Mouse (Mus musculus): ENCODE measurements at regions not wholly inside any gene's neighbourhood (a gene's known extent, or its start where the extent isn't known, plus 50 kb on each side); places are given as distances from the start of the nearest gene placed in this dataset.
A peak's percentile ranks its signal among the peaks of the same experiment; 100 is the strongest.

GRCm38 (mm10) chr5:49675885-49676284 lies 151.2 kb upstream of the Kcnip4 start:
- H3K36me3 ChIP-seq (ENCODE audit: control insufficient read depth, insufficient read depth, low read length), result no peaks in the 10 kb centered on the region
- no peak overlapping the region for H3K27ac ChIP-seq (replicated peaks; ENCODE audit: low read depth, low read length)
- H3K4me3 ChIP-seq (replicated peaks; ENCODE audit: low read depth, low read length), result no peak overlapping the region
- H3K4me2 ChIP-seq (ENCODE audit: low read length), result no peak overlapping the region
- no peaks in the 10 kb centered on the region for H3K9me3 ChIP-seq (ENCODE audit: control insufficient read depth, low read length)
- 77% methylated on average over 2 of the region's 2 CpGs for WGBS
- ATAC-seq (ENCODE audit: low FRiP score, low TSS enrichment) (no peak), DNase-seq (peak; percentile 15)
- no peaks in the 10 kb centered on the region for H3K4me1 ChIP-seq (ENCODE audit: control insufficient read depth, insufficient read depth, low read length)
- H3K9ac ChIP-seq (replicated peaks; ENCODE audit: low read length), result no peak overlapping the region
- no peaks in the 10 kb centered on the region for H3K27me3 ChIP-seq (ENCODE audit: control insufficient read depth, insufficient read depth, low read length)

GRCm38 (mm10) chr5:49665196-49665595 lies 140.5 kb upstream of the Kcnip4 start:
- H3K36me3 ChIP-seq (ENCODE audit: control insufficient read depth, insufficient read depth, low read length), result no peaks in the 10 kb centered on the region
- no peaks in the 10 kb centered on the region for H3K4me1 ChIP-seq (ENCODE audit: control insufficient read depth, insufficient read depth, low read length)
- no peak overlapping the region for H3K27ac ChIP-seq (replicated peaks; ENCODE audit: low read depth, low read length)
- H3K9ac ChIP-seq (replicated peaks; ENCODE audit: low read length), result no peak overlapping the region
- no peak for DNase-seq
- ATAC-seq (ENCODE audit: low FRiP score, low TSS enrichment), result no peak
- no peaks in the 10 kb centered on the region for H3K27me3 ChIP-seq (ENCODE audit: control insufficient read depth, insufficient read depth, low read length)
- no peak overlapping the region for H3K4me2 ChIP-seq (ENCODE audit: low read length)
- H3K4me3 ChIP-seq (replicated peaks; ENCODE audit: low read depth, low read length), result no peak overlapping the region
- no peaks in the 10 kb centered on the region for H3K9me3 ChIP-seq (ENCODE audit: control insufficient read depth, low read length)

- no peaks in the 10 kb centered on the region for H3K36me3 ChIP-seq (ENCODE audit: control insufficient read depth, insufficient read depth, low read length)
- H3K4me1 ChIP-seq (ENCODE audit: control insufficient read depth, insufficient read depth, low read length), result no peaks in the 10 kb centered on the region
- 100% methylated on average over 1 of the region's 1 CpGs for WGBS
These were observed 139.2 kb upstream of the Kcnip4 start for GRCm38 (mm10) chr5:49663928-49664327.

GRCm38 (mm10) chr5:49662096-49662495 lies 137.4 kb upstream of the Kcnip4 start:
- H3K4me1 ChIP-seq (ENCODE audit: control insufficient read depth, insufficient read depth, low read length), result no peaks in the 10 kb centered on the region
- H3K36me3 ChIP-seq (ENCODE audit: control insufficient read depth, insufficient read depth, low read length), result no peaks in the 10 kb centered on the region
- H3K27me3 ChIP-seq (ENCODE audit: control insufficient read depth, insufficient read depth, low read length), result no peaks in the 10 kb centered on the region
- no peak overlapping the region for H3K9ac ChIP-seq (replicated peaks; ENCODE audit: low read length)
- no peak for DNase-seq
- no peak overlapping the region for H3K4me3 ChIP-seq (replicated peaks; ENCODE audit: low read depth, low read length)
- H3K4me2 ChIP-seq (ENCODE audit: low read length), result no peak overlapping the region
- no peaks in the 10 kb centered on the region for H3K9me3 ChIP-seq (ENCODE audit: control insufficient read depth, low read length)
- H3K27ac ChIP-seq (replicated peaks; ENCODE audit: low read depth, low read length), result no peak overlapping the region
- 71% methylated on average over 3 of the region's 3 CpGs for WGBS
- ATAC-seq (ENCODE audit: low FRiP score, low TSS enrichment), result no peak

More at GRCm38 (mm10) chr5:49663928-49664327, 139.2 kb upstream of the Kcnip4 start:
- no peak for ATAC-seq (ENCODE audit: low FRiP score, low TSS enrichment)
- Histone ChIP-seq H3K4me2 (ENCODE audit: low read length) (no peak overlapping the region), H3K9me3 (ENCODE audit: control insufficient read depth, low read length) (no peaks in the 10 kb centered on the region), H3K27me3 (ENCODE audit: control insufficient read depth, insufficient read depth, low read length) (no peaks in the 10 kb centered on the region), H3K27ac (replicated peaks; ENCODE audit: low read depth, low read length) (no peak overlapping the region), H3K4me3 (replicated peaks; ENCODE audit: low read depth, low read length) (no peak overlapping the region), H3K9ac (replicated peaks; ENCODE audit: low read length) (no peak overlapping the region)
- no peak for DNase-seq

- DNase-seq (no peak), ATAC-seq (ENCODE audit: low FRiP score, low TSS enrichment) (no peak)
- Histone ChIP-seq H3K27ac (replicated peaks; ENCODE audit: low read depth, low read length) (no peak overlapping the region), H3K36me3 (ENCODE audit: control insufficient read depth, insufficient read depth, low read length) (no peaks in the 10 kb centered on the region), H3K27me3 (ENCODE audit: control insufficient read depth, insufficient read depth, low read length) (no peaks in the 10 kb centered on the region), H3K4me1 (ENCODE audit: control insufficient read depth, insufficient read depth, low read length) (no peaks in the 10 kb centered on the region), H3K9me3 (ENCODE audit: control insufficient read depth, low read length) (no peaks in the 10 kb centered on the region), H3K9ac (replicated peaks; ENCODE audit: low read length) (no peak overlapping the region), H3K4me2 (ENCODE audit: low read length) (no peak overlapping the region), H3K4me3 (replicated peaks; ENCODE audit: low read depth, low read length) (no peak overlapping the region)
These were observed 135.9 kb upstream of the Kcnip4 start for GRCm38 (mm10) chr5:49660598-49660997.

GRCm38 (mm10) chr5:49650953-49651352 lies 126.2 kb upstream of the Kcnip4 start:
- DNase-seq (no peak), ATAC-seq (ENCODE audit: low FRiP score, low TSS enrichment) (no peak)
- Histone ChIP-seq H3K4me3 (replicated peaks; ENCODE audit: low read depth, low read length) (no peak overlapping the region), H3K27me3 (ENCODE audit: control insufficient read depth, insufficient read depth, low read length) (no peaks in the 10 kb centered on the region), H3K4me1 (ENCODE audit: control insufficient read depth, insufficient read depth, low read length) (no peaks in the 10 kb centered on the region), H3K9me3 (ENCODE audit: control insufficient read depth, low read length) (no peaks in the 10 kb centered on the region), H3K9ac (replicated peaks; ENCODE audit: low read length) (no peak overlapping the region), H3K27ac (replicated peaks; ENCODE audit: low read depth, low read length) (no peak overlapping the region), H3K4me2 (ENCODE audit: low read length) (no peak overlapping the region), H3K36me3 (ENCODE audit: control insufficient read depth, insufficient read depth, low read length) (no peaks in the 10 kb centered on the region)
- 95% methylated on average over 5 of the region's 5 CpGs for WGBS

- Histone ChIP-seq H3K9ac (replicated peaks; ENCODE audit: low read length) (no peak overlapping the region), H3K27ac (replicated peaks; ENCODE audit: low read depth, low read length) (no peak overlapping the region), H3K27me3 (ENCODE audit: control insufficient read depth, insufficient read depth, low read length) (no peaks in the 10 kb centered on the region), H3K36me3 (ENCODE audit: control insufficient read depth, insufficient read depth, low read length) (no peaks in the 10 kb centered on the region), H3K9me3 (ENCODE audit: control insufficient read depth, low read length) (no peaks in the 10 kb centered on the region), H3K4me1 (ENCODE audit: control insufficient read depth, insufficient read depth, low read length) (no peaks in the 10 kb centered on the region), H3K4me2 (ENCODE audit: low read length) (no peak overlapping the region), H3K4me3 (replicated peaks; ENCODE audit: low read depth, low read length) (no peak overlapping the region)
- ATAC-seq (ENCODE audit: low FRiP score, low TSS enrichment) (no peak), DNase-seq (no peak)
- 95% methylated on average over 1 of the region's 1 CpGs for whole genome bisulfite sequencing
These were observed 121.1 kb upstream of the Kcnip4 start for GRCm38 (mm10) chr5:49645781-49646180.

GRCm38 (mm10) chr5:49644606-49645005 lies 119.9 kb upstream of the Kcnip4 start:
- no peak overlapping the region for H3K27ac ChIP-seq (replicated peaks; ENCODE audit: low read depth, low read length)
- H3K9ac ChIP-seq (replicated peaks; ENCODE audit: low read length), result no peak overlapping the region
- no peak overlapping the region for H3K4me3 ChIP-seq (replicated peaks; ENCODE audit: low read depth, low read length)
- no peak for ATAC-seq (ENCODE audit: low FRiP score, low TSS enrichment)
- WGBS, result 92% methylated on average over 2 of the region's 2 CpGs
- H3K36me3 ChIP-seq (ENCODE audit: control insufficient read depth, insufficient read depth, low read length), result no peaks in the 10 kb centered on the region
- no peaks in the 10 kb centered on the region for H3K27me3 ChIP-seq (ENCODE audit: control insufficient read depth, insufficient read depth, low read length)
- H3K4me1 ChIP-seq (ENCODE audit: control insufficient read depth, insufficient read depth, low read length), result no peaks in the 10 kb centered on the region
- H3K4me2 ChIP-seq (ENCODE audit: low read length), result no peak overlapping the region
- no peak for DNase-seq
- no peaks in the 10 kb centered on the region for H3K9me3 ChIP-seq (ENCODE audit: control insufficient read depth, low read length)

- 49% methylated on average over 2 of the region's 2 CpGs for WGBS
- no peak overlapping the region for H3K9ac ChIP-seq (replicated peaks; ENCODE audit: low read length)
- DNase-seq (no peak), ATAC-seq (ENCODE audit: low FRiP score, low TSS enrichment) (no peak)
- H3K4me1 ChIP-seq (ENCODE audit: control insufficient read depth, insufficient read depth, low read length), result no peaks in the 10 kb centered on the region
- H3K36me3 ChIP-seq (ENCODE audit: control insufficient read depth, insufficient read depth, low read length), result no peaks in the 10 kb centered on the region
- no peaks in the 10 kb centered on the region for H3K27me3 ChIP-seq (ENCODE audit: control insufficient read depth, insufficient read depth, low read length)
- no peaks in the 10 kb centered on the region for H3K9me3 ChIP-seq (ENCODE audit: control insufficient read depth, low read length)
- no peak overlapping the region for H3K4me3 ChIP-seq (replicated peaks; ENCODE audit: low read depth, low read length)
- H3K4me2 ChIP-seq (ENCODE audit: low read length), result no peak overlapping the region
- H3K27ac ChIP-seq (replicated peaks; ENCODE audit: low read depth, low read length), result no peak overlapping the region
These were observed 117.7 kb upstream of the Kcnip4 start for GRCm38 (mm10) chr5:49642439-49642838.
